In genomic region chr6:48399906-48400305, GRCm38 (mm10) we compare ENCODE assay signal across 11 mouse cellular contexts. TPM values are rescaled to one million over a fixed set of nuclear protein-coding genes. Genes with fewer than 3 reads are reported as not detected.
"Had no signal": no experiment of that assay in that cellular context is flagged by ENCODE, and none has a peak within 500 bp of the region (broad histone marks: within the 10 kb centered on the region; RNA-seq: fewer than 3 reads in every experiment).

No protein-coding gene starts in this region.

- H3K9me3 ChIP-seq: limb, embryonic 13.5 days; neural tube, embryonic 15.5 days had no signal

- H3K4me3 ChIP-seq: layer of hippocampus, adult 2 months; limb, embryonic 13.5 days; myocyte; neural tube, embryonic 15.5 days had no signal

- DNase-seq: lung, adult 18-20 months; midbrain, embryonic 14.5 days; right cerebral cortex, adult 18-20 months; thymus, postnatal 4 days had no signal

- H3K27ac ChIP-seq: layer of hippocampus, adult 2 months; limb, embryonic 13.5 days; liver, embryonic 14.5 days; neural tube, embryonic 15.5 days; stomach, postnatal 0 days had no signal

- H3K9ac ChIP-seq: limb, embryonic 13.5 days; liver, embryonic 14.5 days; neural tube, embryonic 15.5 days had no signal

- H3K27me3 ChIP-seq: limb, embryonic 13.5 days; neural tube, embryonic 15.5 days had no signal

- H3K4me2 ChIP-seq: limb, embryonic 13.5 days; neural tube, embryonic 15.5 days had no signal

RNA-seq across cellular contexts. Expression of gene Sspo, which starts 48.1 kb away (rescaled TPM):
- total RNA-seq: megakaryocyte-erythroid progenitor cell, adult 5-6 weeks had no signal
